Mouse (Mus musculus) E14TG2a.4 (cell line): ENCODE results near the gene Slc39a11.

Source experiments
- H3K27me3 ChIP-seq: 2 replicates; pipeline ENCODE4 v1.6.1; 2014; ENCODE audit warnings: low read length, control low read depth; ENCODE audit not compliant: insufficient read depth
- H3K36me3 ChIP-seq: 2 replicates; pipeline ENCODE4 v1.6.1; 2014; ENCODE audit warnings: low read length, control low read depth; ENCODE audit not compliant: insufficient read depth
- H3K4me1 ChIP-seq: replicated peaks from 2 replicates; pipeline ENCODE4 v1.6.1; 2014; ENCODE audit warnings: low read depth, low read length, control low read depth
- H3K4me3 ChIP-seq: replicated peaks from 2 replicates; pipeline ENCODE4 v1.5.1; 2014; ENCODE audit warnings: mild to moderate bottlenecking, low read length
- H3K9me3 ChIP-seq: 2 replicates; pipeline ENCODE4 v1.6.1; 2014; ENCODE audit warnings: low read length, control low read depth
- CTCF ChIP-seq: conservative IDR thresholded peaks from 2 replicates; pipeline ENCODE4 v1.5.1; 2014; ENCODE audit warnings: low read length
- NANOG ChIP-seq: IDR thresholded peaks from 2 replicates; pipeline ENCODE4 v1.6.1; 2014; ENCODE audit warnings: borderline replicate concordance, low read length, mixed read lengths
- POU5F1 ChIP-seq: IDR thresholded peaks from 2 replicates; pipeline ENCODE4 v1.6.1; 2014; ENCODE audit warnings: low read length, borderline replicate concordance

The Slc39a11 gene

GRCm38 (mm10) chr11:113676847-113677246, 27.0 kb upstream of the Slc39a11 start:
- peaks cover 66% of the 10 kb centered on the region for H3K36me3 ChIP-seq
- TF ChIP-seq POU5F1, result no peak
- peaks cover 69% of the 10 kb centered on the region for H3K4me1 ChIP-seq
- H3K9me3 ChIP-seq, result no peaks in the 10 kb centered on the region
- H3K27me3 ChIP-seq, result no peaks in the 10 kb centered on the region
- no peak overlapping the region for H3K4me3 ChIP-seq

DNA sequence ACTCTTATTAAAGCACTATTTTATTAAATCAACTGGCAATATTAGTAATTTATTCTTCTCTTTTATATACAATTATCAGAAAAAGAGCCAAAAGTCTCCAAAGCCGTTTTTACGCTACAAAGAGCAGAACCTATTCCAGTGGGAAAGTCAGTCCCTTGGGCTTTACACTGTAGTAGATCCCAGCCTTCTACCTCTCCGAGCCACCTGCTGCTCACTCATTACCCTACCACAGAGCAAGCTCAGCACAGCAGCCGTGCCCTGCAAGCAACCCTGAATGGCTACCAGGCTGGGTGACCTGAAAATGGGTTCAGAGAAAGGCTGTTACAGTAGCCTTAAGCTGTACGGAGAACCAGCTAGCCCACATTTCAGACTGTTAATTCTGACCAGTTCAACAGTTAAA, 24.7 kb upstream of the Slc39a11 start:
- Histone ChIP-seq H3K9me3 (no peaks in the 10 kb centered on the region), H3K27me3 (no peaks in the 10 kb centered on the region), H3K4me1 (peaks cover 58% of the 10 kb centered on the region), H3K36me3 (peaks cover 85% of the 10 kb centered on the region), H3K4me3 (no peak overlapping the region)
- TF ChIP-seq CTCF (no peak), NANOG (no peak), POU5F1 (no peak)

DNA sequence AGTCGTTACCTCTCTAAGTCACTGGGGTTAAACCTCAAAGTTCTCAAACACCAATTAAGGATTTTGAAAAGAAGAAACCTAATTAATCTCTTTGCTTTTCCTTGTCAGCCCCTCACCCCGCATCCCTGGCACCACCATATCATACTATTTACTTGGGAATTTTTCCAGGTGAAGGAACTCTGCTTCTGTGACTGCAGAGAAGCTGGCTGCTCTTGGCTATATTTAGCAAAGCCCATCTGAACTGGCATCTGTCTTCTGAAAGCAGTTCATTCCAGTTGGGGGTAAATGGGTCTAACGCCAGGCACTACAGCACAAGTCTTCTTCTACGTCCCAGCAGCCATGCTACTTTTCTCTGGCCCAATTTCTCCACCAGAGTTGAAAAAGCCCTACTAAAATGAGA, 23.7 kb upstream of the Slc39a11 start:
- Histone ChIP-seq H3K36me3 (peaks cover 94% of the 10 kb centered on the region), H3K4me3 (no peak overlapping the region), H3K27me3 (no peaks in the 10 kb centered on the region), H3K9me3 (no peaks in the 10 kb centered on the region), H3K4me1 (peaks cover 53% of the 10 kb centered on the region)
- TF ChIP-seq NANOG, result no peak

DNA sequence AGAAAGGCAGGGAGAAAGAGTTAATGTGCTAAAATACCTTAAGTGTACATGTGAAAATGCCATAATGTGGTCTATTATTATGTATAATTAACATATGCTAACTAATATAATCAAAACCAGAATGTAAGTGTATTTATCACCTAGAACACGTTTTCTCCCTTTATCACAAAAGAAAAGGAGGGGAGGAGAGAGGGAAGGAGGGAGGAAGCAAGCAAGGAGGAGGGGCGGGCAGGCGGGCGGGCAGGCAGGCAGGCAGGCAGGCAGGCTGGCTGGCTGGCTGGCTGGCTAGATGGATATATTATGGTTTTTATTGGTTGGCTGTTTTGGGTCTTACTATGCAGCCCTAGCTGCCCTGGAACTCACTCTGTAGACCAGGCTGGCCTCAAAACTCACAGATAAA, 19.8 kb upstream of the Slc39a11 start:
- Histone ChIP-seq H3K36me3 (peaks cover 85% of the 10 kb centered on the region), H3K4me1 (peaks cover 49% of the 10 kb centered on the region), H3K9me3 (no peaks in the 10 kb centered on the region), H3K4me3 (no peak overlapping the region), H3K27me3 (no peaks in the 10 kb centered on the region)
- TF ChIP-seq NANOG (no peak), POU5F1 (no peak), CTCF (no peak)

DNA sequence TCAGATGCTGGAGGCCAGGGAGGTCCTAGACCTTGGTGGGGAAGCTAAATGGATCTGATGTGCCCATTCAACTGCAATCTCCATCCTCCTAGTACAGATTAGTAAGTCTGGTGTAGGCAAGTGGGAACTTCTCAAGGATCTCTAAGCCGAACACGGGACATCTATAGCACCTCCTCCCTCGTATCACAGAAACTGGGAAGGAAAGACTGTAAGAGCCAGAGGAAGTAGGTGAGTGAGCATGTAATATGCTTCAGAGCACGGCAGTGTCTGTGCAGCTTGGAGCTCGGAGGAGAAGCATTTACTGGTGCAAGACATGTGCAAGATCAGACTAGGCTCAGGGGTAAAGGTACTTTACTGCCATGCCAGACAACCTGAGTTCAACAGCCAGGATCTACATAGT, 19.0 kb upstream of the Slc39a11 start:
- Histone ChIP-seq H3K36me3 (peaks cover 85% of the 10 kb centered on the region), H3K27me3 (no peaks in the 10 kb centered on the region), H3K4me3 (no peak overlapping the region), H3K4me1 (peaks cover 44% of the 10 kb centered on the region), H3K9me3 (no peaks in the 10 kb centered on the region)
- no peak for TF ChIP-seq POU5F1
- TF ChIP-seq CTCF, result no peak

DNA sequence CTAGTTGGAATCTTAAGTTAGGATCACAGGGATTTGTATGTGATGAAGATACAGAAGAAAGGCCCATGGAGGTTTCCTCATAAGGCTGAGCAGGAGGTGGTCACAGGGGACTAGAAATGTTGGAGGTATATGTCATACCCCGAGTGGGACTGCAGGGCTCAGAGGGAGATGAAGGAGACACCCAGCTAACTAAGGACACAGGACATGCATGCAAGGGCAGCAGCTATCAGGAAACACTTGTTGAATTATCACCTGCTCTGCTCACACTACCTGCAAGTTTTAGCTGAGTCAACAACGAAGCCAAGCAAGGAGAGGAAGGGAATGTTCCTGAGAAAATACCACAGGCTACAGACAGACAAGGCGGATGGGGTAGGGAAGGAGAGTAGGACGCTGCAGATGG, 17.8 kb upstream of the Slc39a11 start:
- Histone ChIP-seq H3K4me3 (no peak overlapping the region), H3K27me3 (no peaks in the 10 kb centered on the region), H3K9me3 (no peaks in the 10 kb centered on the region), H3K36me3 (peaks cover 85% of the 10 kb centered on the region), H3K4me1 (peaks cover 45% of the 10 kb centered on the region)
- no peak for TF ChIP-seq NANOG
- no peak for TF ChIP-seq POU5F1
- TF ChIP-seq CTCF, result no peak

GRCm38 (mm10) chr11:113667122-113667521, 17.2 kb upstream of the Slc39a11 start:
- no peak for TF ChIP-seq CTCF
- no peak for TF ChIP-seq NANOG
- TF ChIP-seq POU5F1, result no peak
- Histone ChIP-seq H3K36me3 (peaks cover 85% of the 10 kb centered on the region), H3K4me3 (no peak overlapping the region), H3K4me1 (peaks cover 47% of the 10 kb centered on the region), H3K9me3 (no peaks in the 10 kb centered on the region), H3K27me3 (no peaks in the 10 kb centered on the region)

GRCm38 (mm10) chr11:113666648-113667047, 16.8 kb upstream of the Slc39a11 start:
- Histone ChIP-seq H3K9me3 (no peaks in the 10 kb centered on the region), H3K4me3 (no peak overlapping the region), H3K27me3 (no peaks in the 10 kb centered on the region), H3K36me3 (peaks cover 86% of the 10 kb centered on the region), H3K4me1 (peaks cover 49% of the 10 kb centered on the region)
- TF ChIP-seq POU5F1 (no peak), NANOG (no peak), CTCF (no peak)

DNA sequence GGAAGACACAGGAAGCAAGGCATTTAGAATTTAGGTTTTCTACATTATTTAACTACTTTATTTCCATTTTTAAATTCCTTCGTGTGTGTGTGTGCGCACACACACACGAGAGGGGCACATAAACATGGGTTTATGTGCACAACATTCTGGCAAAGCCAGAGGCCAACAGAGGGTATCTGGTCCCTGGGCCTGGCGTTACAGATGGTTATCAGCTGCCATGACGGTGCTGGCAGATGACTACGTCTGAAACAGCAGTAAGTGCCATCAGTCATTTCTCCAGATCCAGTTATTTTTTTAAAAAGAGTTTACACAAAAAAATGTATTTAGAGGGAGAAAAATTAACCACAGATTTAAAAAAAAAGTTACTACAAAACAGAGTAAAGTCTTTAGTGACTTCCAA, 16.3 kb upstream of the Slc39a11 start:
- Histone ChIP-seq H3K4me3 (no peak overlapping the region), H3K4me1 (peaks cover 47% of the 10 kb centered on the region), H3K27me3 (no peaks in the 10 kb centered on the region), H3K9me3 (no peaks in the 10 kb centered on the region), H3K36me3 (peaks cover 86% of the 10 kb centered on the region)
- TF ChIP-seq NANOG, result no peak
- no peak for TF ChIP-seq POU5F1
- TF ChIP-seq CTCF, result no peak

GRCm38 (mm10) chr11:113664279-113664678, 14.4 kb upstream of the Slc39a11 start:
- Histone ChIP-seq H3K27me3 (no peaks in the 10 kb centered on the region), H3K36me3 (peaks cover 88% of the 10 kb centered on the region), H3K4me3 (no peak overlapping the region), H3K4me1 (peaks cover 53% of the 10 kb centered on the region), H3K9me3 (no peaks in the 10 kb centered on the region)
- no peak for TF ChIP-seq CTCF
- no peak for TF ChIP-seq POU5F1
- TF ChIP-seq NANOG, result no peak
